Mouse (Mus musculus) frontal cortex, postnatal 10 days (tissue): ENCODE data around the gene Olfr884.

Experiments used
- DNase-seq, 2 experiments: peaks; one replicate each; pipeline ENCODE4 v3.0.0; 2022; ENCODE audit warnings: low spot score in 2 of 2, mixed read lengths in 1 of 2

Gene Olfr884

DNA sequence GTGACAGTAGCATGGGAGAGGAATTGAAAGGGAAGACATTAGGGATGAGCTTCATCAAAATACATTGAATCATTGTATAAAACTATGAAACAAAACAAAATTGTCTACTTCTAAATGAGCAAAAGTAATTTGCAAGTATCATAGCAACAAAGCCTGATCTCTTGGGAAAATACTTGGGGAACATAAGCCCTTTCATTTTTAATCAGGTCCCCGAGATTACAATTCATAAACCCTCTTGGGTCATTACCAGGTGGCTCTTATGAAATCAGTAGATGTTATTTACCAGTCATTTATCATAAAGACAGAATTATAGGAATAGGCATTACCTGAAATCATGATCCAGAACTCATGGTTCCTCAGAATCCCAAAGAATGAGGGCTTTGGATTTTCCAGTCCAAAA is at the start of gene Olfr884:
Gene Olfr884 (plus strand): TSS at position 301 of the 400 bp plus-strand sequence.
- no peak for DNase-seq

DNA sequence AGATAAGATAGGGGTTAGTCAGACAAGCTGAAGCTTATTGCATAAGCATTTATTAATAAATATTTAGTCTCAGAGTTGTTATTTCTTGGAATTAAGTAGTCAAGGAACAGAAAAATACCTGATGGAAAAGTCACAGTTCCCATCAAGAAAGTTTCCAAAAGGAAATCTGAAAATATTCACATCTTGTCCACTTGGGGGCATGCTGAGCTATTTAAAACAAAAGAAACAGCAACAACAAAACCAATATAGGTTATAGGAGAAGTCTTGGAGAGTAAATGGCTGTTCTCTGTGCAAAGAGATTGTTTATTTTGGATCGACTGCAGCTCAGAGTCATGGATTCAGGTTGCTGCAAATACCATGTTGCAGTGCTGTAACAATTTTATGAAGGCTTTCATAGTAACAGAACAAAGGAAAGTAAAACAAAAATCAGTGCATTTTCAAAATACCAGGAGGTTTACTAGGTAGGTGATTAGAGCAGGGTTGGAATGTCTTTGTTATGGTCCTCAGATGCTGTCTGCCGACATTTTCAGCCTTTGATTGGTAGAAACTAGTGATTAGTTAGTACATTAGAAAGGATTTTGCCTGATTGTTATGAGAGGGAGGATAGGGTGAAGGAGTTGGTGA is 47.7 kb upstream of the Olfr884 start:
- no peak for DNase-seq

DNA sequence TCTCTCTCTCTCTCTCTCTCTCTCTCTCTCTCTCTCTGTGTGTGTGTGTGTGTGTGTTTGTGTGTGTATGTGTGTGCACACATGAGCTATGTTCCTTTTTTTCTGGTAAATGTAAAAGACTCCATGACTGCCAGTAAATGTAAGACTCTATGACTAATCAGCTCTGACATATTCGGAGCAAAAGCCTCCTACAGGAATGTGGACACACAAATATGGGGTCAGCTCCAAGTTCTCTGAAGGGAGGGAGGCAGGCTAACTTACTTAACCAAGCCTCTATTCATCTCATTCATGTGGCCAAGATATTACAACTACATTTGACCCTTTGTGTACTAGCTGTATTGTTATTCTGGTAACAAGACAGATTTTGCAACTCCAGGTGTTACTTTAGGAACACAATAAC is 46.3 kb upstream of the Olfr884 start:
- no peak for DNase-seq

DNA sequence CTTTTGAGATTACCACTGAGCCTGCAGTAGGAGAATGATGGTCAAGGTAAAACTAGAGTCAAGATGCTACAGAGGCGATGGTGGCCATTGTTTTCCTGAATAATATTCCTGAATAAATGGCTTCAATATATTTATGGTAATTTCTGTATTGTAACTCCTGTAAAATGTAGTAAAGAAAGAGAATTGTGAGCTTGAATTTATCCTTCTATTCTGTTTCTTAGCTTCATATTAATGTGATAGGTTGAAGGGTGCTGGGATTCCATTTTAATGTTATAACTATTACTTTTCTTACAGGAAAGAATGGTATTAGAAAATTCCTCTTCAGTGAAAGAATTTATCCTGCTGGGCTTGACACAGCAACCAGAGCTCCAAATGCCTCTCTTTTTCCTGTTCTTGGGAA is 20.8 kb upstream of the Olfr884 start, which contains the start of gene Olfr883:
Gene Olfr883 (plus strand): TSS at position 301 of the 400 bp plus-strand sequence.
- DNase-seq, result no peak

DNA sequence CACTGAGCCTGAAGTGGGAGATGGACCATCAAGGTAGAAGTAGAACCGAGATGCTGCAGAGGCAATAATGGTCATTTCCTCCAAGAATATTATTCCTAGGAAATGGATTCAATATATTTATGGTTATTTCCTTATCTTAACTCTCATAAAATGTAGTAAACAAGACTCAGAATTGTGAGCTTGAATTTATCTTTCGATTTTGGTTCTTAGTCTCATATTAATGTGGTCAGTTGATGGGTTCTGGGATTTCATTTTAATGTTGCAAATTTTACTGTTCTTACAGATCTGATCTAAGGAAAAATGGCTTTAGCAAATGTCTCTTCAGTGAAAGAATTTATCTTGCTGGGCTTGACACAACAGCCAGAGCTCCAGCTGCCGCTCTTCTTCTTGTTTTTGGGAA is 14.7 kb downstream of the Olfr884 start, which contains the start of gene Olfr885:
Gene Olfr885 (plus strand): TSS at position 301 of the 400 bp plus-strand sequence.
- DNase-seq, result no peak

DNA sequence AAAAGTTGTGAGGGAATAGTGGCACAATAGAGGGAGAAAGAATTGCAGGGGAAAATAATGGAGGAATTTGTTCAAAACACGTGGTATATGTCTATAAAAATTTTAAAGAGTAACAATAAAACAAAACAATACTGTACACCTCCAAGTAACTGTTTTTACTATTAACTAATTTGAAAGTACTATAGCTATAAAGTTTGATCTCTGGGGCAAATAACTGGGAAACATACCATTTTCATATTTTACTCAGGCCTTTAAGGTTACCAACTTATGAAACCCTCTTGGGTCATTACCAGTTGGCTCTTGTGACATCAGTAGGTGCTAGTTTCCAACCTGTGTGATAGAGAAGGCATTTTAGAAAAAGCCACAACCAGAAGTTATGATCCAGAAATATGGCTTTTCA is 37.4 kb downstream of the Olfr884 start, which contains the start of gene Olfr887:
Gene Olfr887 (plus strand): TSS at position 301 of the 400 bp plus-strand sequence.
- no peak for DNase-seq
